22 mouse cellular contexts compared by ENCODE assay signal in genomic region chr12:9180677-9181076, GRCm38 (mm10).
"Had no signal": no experiment of that assay in that cellular context is flagged by ENCODE, and none has a peak within 500 bp of the region (broad histone marks: within the 10 kb centered on the region; RNA-seq: fewer than 3 reads in every experiment).

No protein-coding gene starts in this region.

- H3K9ac ChIP-seq: liver, postnatal 0 days; lung, embryonic 15.5 days; midbrain, embryonic 12.5 days; neural tube, embryonic 13.5 days; neural tube, embryonic 15.5 days; stomach, embryonic 15.5 days had no signal

- H3K4me1 ChIP-seq: lung, embryonic 15.5 days; megakaryocyte, embryonic 14.5 days; midbrain, embryonic 10.5 days; midbrain, embryonic 12.5 days; neural tube, embryonic 13.5 days; neural tube, embryonic 15.5 days; stomach, embryonic 15.5 days had no signal

- H3K27me3 ChIP-seq: lung, embryonic 15.5 days; megakaryocyte, embryonic 14.5 days; midbrain, embryonic 12.5 days; neural tube, embryonic 13.5 days; neural tube, embryonic 15.5 days; stomach, embryonic 15.5 days had no signal

- H3K9me3 ChIP-seq: lung, embryonic 15.5 days; megakaryocyte, embryonic 14.5 days; midbrain, embryonic 10.5 days; midbrain, embryonic 12.5 days; neural tube, embryonic 13.5 days; neural tube, embryonic 15.5 days; stomach, embryonic 15.5 days had no signal

- H3K4me2 ChIP-seq: lung, embryonic 15.5 days; midbrain, embryonic 12.5 days; neural tube, embryonic 13.5 days; neural tube, embryonic 15.5 days; stomach, embryonic 15.5 days had no signal

- H3K36me3 ChIP-seq: lung, embryonic 15.5 days; midbrain, embryonic 10.5 days; midbrain, embryonic 12.5 days; neural tube, embryonic 13.5 days; neural tube, embryonic 15.5 days; stomach, embryonic 15.5 days had no signal

- ATAC-seq: liver, postnatal 0 days; lung, postnatal 0 days; midbrain, embryonic 16.5 days had no signal

- H3K27ac ChIP-seq: lung, embryonic 15.5 days; macrophage; midbrain, embryonic 10.5 days; midbrain, embryonic 12.5 days; neural tube, embryonic 13.5 days; neural tube, embryonic 15.5 days; stomach, embryonic 15.5 days; stomach, postnatal 0 days had no signal

- DNase-seq: liver, postnatal 0 days; lung, adult 2 months; lung, postnatal 14 days; lung, postnatal 36 days; midbrain, embryonic 14.5 days; retina, postnatal 1 day; right cerebral cortex, adult 18-20 months; thymus, adult 2 months; thymus, postnatal 25 days; thymus, postnatal 4 days had no signal

- H3K4me3 ChIP-seq: lung, embryonic 15.5 days; megakaryocyte, embryonic 14.5 days; midbrain, embryonic 10.5 days; midbrain, embryonic 12.5 days; myocyte; neural tube, embryonic 13.5 days; neural tube, embryonic 15.5 days; stomach, embryonic 15.5 days had no signal
